Mouse (Mus musculus) gastrocnemius, adult 18-20 months (tissue): ENCODE measurements at regions not wholly inside any gene's neighbourhood (a gene's known extent, or its start where the extent isn't known, plus 50 kb on each side); places are given as distances from the start of the nearest gene placed in this dataset.
A peak's percentile ranks its signal among the peaks of the same experiment; 100 is the strongest.

Source experiments
- DNase-seq: peaks from one replicate; pipeline ENCODE4 v3.0.0; 2021; ENCODE audit warnings: low spot score

DNA sequence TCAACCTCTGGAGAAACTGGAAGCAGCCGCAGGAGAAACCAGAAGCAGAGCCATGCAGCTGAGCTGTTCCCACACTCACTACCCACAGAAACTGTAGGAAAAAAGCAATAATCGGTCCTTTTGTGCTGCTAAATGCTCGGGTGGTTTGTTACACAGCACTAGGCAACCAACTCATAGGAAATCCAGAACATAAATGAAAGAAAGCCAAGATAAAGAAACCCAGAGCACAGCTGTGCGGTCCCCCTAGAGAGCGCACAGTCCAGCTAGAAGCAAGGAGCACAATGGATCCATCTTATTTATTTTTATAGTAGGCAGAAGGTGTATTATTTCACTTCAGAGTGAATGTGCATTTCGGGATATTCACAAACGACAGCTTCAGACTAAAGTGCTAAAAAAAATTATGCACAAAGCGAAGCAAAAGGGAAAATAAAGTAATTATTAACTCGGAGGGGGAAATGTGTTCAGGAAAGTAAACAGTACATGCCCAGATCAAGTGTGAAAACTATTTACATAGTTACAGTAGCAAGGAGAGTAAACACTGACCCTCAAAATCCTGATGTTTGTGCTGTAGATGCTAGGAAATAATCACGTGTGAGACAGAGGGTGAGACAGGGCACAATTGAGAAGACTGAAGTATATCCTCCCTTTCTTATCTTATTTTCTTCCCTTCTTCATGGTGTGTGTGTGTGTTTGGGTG is 204.4 kb upstream of the Noct start:
- DNase-seq, result no peak

GRCm38 (mm10) chr3:51024655-51025054 is 199.6 kb upstream of the Noct start:
- DNase-seq, result no peak

DNA sequence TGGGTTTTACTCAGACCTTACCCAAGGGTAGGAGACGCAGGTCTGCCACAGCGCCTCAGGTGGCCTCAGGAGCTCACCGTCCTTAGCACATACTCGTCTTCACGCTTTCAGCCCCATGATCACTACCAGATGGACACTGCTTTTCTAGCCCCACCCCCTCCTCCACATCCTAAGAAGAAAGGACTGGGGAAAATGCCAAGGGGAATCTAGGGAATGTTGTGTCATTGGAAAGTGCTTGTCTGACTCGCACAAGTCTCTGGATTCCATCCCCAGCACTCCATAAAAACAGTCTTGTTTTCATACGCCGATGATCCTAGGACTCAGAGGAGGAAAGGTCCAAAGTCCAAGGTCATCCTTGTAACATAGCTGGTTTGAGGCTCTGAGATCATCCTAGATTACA is 192.4 kb upstream of the Noct start:
- peak; percentile 52 for DNase-seq

DNA sequence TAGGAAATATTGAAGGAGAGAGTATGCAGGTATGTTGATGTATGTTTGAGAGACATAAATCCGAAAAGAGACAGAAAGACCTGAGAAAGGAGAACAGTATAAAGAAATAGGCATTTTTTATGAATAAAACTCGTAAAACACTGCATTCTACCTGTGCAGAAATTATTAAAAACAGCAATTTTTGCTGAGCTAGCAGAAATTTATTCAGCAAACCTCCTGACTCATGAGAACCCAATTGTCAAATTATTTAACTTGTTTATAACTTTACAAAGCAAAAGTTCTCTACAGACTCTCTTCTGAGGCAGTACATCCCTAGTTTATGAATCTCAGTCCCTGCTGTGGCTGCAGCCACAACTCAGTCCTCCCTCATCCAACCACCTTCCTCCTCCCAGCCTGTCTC is 191.0 kb upstream of the Noct start:
- no peak for DNase-seq

DNA sequence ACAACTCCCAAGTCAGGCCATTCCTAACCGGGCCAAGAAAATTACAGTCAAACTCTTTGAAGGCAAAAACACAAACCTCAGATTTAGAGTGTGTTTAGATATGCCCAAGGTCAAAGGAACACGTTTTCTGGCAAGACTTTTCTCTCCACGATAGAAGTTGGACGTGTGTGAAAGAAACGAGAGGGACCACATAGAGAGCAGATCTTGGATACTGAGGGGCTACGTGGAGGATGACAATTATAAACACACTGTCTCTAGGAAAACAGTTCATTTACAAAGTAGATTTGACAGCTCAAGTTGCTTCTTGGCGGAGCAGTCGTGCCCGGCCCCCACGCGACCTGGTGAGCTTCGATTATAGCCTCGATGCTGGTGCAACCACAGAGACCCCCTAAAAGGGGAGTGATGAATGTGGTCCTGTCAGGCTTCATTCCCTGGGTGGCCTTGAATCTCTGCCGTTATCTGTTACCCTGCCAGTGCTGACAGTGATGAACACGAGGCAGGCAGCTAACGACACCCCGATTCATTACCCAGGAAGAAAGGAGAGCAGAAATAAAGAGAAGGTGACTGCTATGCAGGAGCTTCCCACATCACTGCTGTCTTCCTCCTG is 187.4 kb upstream of the Noct start:
- DNase-seq, result no peak

DNA sequence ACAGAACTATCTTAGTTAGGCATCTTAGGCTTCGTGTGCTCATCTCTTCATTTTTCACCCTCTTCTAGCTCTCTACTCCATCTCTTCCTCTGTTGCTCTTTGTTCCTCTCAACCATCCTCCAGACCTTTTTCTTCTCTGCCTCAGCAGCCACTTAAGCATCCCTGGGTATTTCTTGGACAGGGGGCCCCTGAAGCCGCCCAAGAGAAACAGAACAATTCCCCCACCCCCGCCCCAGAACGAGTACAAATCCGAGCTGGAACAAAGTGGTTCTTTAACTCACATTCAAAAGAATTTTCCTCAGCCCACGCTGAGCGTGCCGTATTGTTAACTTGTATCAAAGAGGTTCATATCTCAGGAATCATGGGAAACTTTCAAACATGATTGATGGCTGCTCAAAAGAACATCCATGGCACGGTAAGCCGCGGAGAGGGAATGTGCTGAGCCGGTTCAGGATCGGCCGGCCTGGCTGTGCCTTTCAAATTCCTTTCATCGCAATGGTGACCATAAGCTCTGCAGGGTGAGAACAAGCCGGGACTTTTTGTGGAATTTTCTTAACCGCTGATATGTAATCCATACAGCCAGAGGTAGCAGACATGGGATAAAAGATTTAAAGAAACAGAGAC is 181.9 kb upstream of the Noct start:
- DNase-seq, result no peak

DNA sequence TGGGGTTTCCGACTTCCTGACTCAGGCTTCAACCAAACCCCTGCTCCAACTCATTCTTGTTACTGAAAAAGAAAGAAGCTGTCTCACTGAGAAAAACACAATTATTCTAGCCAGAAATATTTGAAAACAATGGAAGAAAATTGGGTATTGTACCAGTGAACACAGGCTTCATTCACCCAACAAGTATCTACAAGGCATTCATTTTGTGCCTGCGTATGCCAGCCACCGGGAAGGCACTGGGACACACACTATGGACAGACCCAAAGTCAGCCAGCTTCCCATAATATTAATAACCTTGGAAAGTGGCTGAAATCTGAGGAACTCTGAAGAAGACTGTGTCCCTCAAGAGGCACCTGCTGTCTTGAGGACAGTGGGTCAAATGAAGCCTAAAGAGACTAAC is 175.5 kb upstream of the Noct start:
- DNase-seq, result no peak

GRCm38 (mm10) chr3:51050156-51050555 is 174.1 kb upstream of the Noct start:
- DNase-seq, result no peak

- no peak for DNase-seq
Observed at GRCm38 (mm10) chr3:51055004-51055403, 169.2 kb upstream of the Noct start.

DNA sequence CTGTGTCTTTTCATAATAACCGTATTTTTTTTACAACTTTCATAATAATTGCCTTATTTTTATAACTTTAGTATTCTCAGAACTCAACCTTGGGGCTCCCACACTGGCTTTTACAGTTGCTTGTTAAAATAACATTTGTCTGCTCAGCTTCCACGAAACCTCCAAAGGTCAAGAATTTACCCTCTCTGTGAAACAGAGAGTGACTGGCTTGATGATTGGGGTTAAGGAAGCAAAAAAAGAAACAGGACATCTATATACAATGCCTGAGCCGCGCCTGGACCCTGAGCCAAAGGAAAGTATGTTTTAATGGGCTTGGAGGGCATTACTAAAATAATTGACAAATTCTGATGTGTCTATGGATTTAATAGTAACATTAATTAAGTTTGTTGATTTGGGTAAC is 160.0 kb upstream of the Noct start:
- DNase-seq, result no peak

GRCm38 (mm10) chr3:51066373-51066772 is 157.9 kb upstream of the Noct start:
- no peak for DNase-seq

GRCm38 (mm10) chr3:51072417-51072816 is 151.8 kb upstream of the Noct start:
- DNase-seq, result no peak

- no peak for DNase-seq
Observed at GRCm38 (mm10) chr3:51073003-51073679, 151.1 kb upstream of the Noct start.

DNA sequence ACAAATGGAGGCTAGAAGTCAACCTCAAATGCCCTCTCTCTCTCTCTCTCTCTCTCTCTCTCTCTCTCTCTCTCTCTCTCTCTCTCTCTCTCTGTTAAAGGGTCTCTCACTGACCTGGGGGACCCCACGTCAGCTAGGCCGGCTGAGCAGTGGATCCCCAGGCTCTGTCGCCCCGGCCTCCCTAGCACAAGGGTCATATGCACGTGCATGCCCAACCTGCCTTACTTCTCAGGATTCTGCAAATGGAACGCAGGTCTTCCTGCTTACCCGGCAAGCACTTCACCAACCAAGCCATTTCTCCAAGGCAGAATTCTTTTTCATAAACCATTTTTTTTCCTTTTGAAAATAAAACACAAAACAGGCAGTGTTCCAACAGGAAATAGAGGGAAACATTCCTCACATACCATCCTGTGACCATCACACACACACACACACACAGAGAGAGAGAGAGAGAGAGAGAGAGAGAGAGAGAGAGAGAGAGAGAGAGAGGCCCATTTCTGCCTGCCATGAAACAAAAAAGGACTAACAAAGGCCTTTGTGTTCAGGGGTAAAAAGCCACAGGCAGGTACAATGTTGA is 150.4 kb upstream of the Noct start:
- no peak for DNase-seq

DNA sequence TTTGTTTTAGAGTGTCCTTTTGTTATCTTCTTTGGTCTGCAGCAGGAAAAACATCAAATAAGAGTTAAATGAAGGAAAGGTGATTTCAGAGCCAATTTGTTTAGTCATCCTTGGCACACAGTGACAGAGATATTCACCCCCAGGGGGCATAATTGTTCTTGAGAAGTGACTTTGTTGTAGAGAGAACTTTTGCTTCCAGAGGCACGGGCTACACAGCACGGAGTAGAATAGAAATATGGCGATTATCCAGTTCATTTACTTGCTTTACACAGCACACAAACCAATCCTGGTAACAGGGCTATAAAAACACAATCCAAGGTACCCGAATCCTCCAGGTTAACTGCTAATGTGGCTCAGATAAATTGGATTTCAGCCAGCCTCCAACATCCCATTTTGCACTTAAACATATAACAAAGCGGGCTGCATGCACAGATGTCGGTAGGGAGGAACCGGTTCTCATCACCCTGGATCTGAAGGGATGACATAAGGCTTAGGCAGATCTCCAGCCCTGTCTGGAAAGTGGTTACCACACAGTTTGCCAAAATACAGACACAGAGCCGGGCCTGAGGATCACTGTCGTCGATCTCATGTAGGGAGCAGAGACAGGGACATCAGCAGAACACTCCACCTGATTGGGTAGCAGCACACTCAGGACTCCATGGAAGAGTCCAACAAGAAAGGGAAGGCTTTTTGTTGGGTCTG is 148.9 kb upstream of the Noct start:
- DNase-seq, result peak; percentile 39

DNA sequence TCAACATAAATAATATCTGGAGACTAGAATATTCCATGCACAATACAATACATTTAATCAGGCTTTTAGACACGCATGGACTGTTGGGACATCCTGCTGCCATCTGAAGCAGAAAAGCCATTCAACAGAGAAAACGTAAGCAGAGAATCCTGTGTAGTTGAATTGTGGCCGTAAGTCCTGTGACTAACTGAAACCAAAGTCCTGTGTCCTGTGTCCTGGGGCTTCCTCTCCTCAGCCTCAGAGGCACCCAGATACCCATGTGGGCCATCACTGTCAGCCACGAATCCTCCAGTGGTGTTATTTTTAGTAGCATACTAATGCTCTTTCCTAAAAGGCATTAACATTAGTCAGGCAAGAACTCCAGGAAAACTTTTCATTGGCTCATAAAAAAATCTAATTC is 145.8 kb upstream of the Noct start:
- no peak for DNase-seq

GRCm38 (mm10) chr3:51080415-51080814 is 143.8 kb upstream of the Noct start:
- DNase-seq, result no peak

GRCm38 (mm10) chr3:51080855-51081254 is 143.4 kb upstream of the Noct start:
- DNase-seq, result no peak

DNA sequence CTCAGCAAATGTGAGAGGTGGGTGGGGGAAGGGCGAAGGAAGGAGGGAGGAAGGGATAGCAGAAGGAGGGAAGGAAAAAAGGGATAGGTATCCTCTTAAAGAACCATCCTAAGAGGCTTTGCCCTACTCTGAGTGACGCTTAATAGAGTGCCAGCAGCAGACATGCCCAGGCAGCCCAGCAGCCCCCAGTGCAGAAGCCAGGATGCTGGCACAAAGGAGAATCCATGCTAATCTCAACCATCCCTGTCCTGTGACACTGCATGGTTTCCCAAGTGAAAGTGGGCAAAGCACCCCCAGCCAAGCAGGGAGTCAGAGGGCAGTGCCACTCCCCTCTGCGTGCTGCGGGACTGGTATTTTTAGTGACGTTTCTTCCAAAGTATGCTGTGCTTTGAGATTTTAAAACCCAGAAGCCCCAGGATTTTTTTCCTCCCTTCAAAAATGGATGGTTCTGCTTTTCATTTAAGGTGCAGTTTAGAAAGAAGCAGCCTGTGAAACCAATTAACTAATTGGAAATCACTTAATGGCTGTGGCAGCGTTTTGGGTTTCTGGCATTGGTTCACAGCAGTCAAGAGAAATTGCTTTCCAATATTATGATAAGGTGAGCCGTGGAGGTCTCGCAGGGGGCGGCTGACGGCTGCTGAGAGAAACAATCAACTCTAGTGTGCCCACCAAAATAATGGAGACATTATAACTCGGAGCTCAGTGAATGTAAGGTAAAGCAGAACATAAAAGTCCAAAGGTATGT is 141.2 kb upstream of the Noct start:
- DNase-seq, result no peak

DNA sequence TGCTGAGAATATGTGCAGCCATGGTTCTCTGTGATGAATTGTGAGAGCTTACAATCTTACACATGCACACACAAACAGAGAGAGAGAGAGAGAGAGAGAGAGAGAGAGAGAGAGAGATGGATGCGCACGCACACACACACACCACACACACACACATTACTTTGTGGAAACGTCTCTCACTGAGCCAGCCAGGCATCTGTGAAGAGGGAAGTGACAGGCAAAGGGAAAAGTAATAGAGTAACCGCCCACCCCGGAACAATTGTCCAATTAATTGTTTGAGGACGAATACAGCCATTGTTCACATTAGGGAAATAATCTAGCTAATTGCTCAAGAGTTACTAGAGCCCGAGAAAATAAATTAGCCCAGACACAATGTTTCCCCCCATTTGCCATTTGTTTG is 140.7 kb upstream of the Noct start:
- no peak for DNase-seq

DNA sequence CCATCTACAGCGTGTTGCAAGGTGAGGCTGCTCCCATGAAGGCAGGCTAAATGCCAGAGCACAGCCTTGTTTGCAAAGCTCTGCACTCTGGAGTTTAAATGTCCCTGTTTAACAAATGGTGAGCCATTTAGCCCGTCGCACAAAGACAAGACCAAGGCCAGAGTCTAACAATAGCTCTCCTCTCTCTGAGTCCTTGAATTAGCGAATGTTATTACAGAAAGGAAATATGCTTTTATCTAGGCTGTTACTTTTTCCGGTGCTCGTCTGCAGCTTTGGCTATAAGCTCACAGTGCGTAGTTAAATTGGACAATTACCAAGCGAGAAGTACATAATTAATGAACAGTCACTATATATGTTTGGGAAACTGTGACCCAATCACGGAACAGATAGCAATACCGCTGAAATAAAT is 137.8 kb upstream of the Noct start:
- DNase-seq, result no peak
